Mouse (Mus musculus) bone marrow, adult 2 months (tissue): ENCODE data around the gene Tead4. TPM values are rescaled to one million over a fixed set of nuclear protein-coding genes. Genes with fewer than 3 reads are reported as not detected.

Source experiments
- H3K27ac ChIP-seq: fragments of 200-500 bp; 2 replicates; pipeline ENCODE4 v1.5.1; 2012; ENCODE audit warnings: low read depth, mild to moderate bottlenecking, control low read depth, inconsistent platforms, low read length; ENCODE audit not compliant: control insufficient read depth, poor library complexity, insufficient read depth
- H3K4me1 ChIP-seq: fragments of 200-500 bp; 2 replicates; pipeline ENCODE4 v1.6.1; 2011; ENCODE audit warnings: low read length; ENCODE audit not compliant: control insufficient read depth, insufficient read depth
- H3K4me3 ChIP-seq: fragments of 200-500 bp; replicated peaks from 2 replicates; pipeline ENCODE3; 2011; ENCODE audit warnings: mild to moderate bottlenecking, low read depth, low read length, control low read depth; ENCODE audit not compliant: control insufficient read depth
- CTCF ChIP-seq: fragments of 200-500 bp; IDR thresholded peaks from 2 replicates; pipeline ENCODE4 v1.5.1; 2011; ENCODE audit warnings: low read length, control low read depth; ENCODE audit not compliant: control insufficient read depth, insufficient read depth
- POLR2A ChIP-seq: fragments of 200-500 bp; IDR thresholded peaks from 2 replicates; pipeline ENCODE4 v1.6.1; 2011; ENCODE audit warnings: low read depth, mild to moderate bottlenecking, control low read depth, low read length, borderline replicate concordance; ENCODE audit not compliant: control insufficient read depth
- WGBS: fragments of 180-500 bp; shearing (Covaris S2); methylation state at CpG from one replicate; pipeline ENCODE4 v1.1.7; 2018; 5-methylcytosine and 5-hydroxymethylcytosine counted together
- polyA plus RNA-seq: library from polyadenylated mRNA; stranded (reverse); fragments of >200 nt; gene quantifications from 2 replicates; pipeline ENCODE4 v1.2.4, GENCODE M21; 2011; ENCODE audit warnings: low replicate concordance; ENCODE audit not compliant: missing spikeins, insufficient read depth, insufficient read length

Gene Tead4
- polyA plus RNA-seq, result 0.65 TPM in 1 of 2 replicates, not detected in the other

DNA sequence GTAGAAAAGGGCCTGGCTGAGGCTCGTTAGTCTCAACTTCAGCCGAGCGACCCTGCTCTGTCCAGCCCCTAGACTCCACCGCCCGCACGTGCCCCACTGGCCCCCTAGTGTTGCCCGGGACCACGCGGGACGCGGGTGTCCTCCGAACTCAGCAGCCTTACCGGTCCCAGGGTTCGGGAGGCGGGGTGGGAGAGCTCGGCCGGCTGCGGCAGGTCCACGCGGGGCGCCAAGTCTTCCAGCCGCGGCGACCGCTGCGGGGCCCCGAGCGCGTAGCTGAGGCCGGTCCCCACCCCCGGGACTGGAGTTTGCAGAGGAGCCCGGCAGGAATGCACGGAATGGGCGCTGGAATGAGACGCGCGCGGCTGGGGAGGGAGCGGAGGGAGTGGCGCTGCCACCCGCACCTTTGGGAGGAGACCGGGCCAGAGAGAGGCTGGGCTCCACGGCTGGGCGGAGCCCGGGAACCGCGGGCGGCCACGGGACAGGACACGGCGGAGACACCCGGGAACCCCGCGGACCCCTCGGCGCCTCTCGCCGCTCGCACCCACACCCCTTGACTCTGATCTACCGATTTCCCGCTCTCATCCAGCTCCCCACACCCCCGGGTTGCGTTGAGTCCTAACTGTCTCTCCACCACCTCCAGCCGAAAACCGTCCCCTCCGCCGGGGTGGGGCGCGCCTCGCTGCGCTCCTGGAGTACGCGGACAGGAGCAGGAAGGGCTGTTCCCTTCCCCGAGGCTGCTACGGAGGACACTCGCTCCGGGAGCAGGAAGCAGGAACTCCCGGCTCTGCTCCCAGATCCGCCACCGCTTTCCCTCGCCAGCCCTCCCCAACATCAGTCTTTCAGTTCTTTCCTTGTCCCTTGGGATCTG, at the start of gene Tead4:
Tead4 (minus strand) TSS at position 690 of the 868 bp plus-strand sequence.
- H3K4me3 ChIP-seq, result no peak within 1 kb of the TSS
- WGBS, result 1% methylated on average over 80 of the region's 81 CpGs
- H3K27ac ChIP-seq, result no peak within 1 kb of the TSS; the same call in 1 of the 2 replicates
- H3K4me1 ChIP-seq, result no peaks in the 10 kb centered on the region
- no peak for TF ChIP-seq CTCF
- no peak for TF ChIP-seq POLR2A

DNA sequence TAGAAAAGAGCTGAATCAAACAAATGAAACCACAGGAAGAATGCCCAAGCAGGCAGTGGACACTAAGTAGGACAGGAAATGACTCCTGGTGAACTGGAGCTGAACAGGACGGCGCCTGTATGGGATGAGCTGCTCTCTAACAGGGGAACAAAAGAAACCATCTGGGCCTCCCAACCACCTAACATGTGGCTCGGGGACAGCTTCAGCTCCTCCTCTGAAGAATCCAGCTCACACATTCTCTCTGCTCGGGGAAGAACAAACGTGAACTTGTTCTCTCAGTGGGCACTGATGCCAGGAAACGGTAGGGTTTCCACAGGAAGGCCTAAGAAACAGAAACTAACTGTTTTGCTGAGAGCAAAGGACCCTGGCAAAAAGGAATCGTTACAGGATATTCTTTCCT, 49.1 kb upstream of the Tead4 start:
- H3K4me3 ChIP-seq, result no peak overlapping the region
- no peaks in the 10 kb centered on the region for H3K4me1 ChIP-seq
- no peak overlapping the region for H3K27ac ChIP-seq
- TF ChIP-seq CTCF (no peak), POLR2A (no peak)
- 16% methylated on average over 7 of the region's 7 CpGs for WGBS

DNA sequence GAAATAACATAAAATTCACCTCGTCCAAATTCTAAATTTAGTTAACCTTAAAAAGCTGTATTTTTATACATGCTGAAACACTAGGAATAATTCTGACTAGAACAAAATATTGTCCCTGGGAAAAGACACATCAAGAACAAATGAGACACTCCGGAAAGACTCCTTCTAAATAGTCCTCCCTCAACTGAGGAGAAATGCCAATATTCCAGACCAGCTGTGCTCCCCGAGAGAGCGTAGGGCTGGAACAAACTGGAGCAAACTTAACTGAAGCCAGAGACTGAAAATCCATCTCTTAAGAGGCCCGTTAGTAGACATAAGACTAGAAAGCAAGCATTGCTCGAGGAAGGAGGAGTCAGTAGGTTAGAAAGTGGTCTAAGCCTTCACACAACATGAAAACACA, 46.2 kb upstream of the Tead4 start:
- Histone ChIP-seq H3K4me1 (no peaks in the 10 kb centered on the region), H3K4me3 (no peak overlapping the region), H3K27ac (no peak overlapping the region)
- 71% methylated on average over 6 of the region's 6 CpGs for WGBS
- no peak for TF ChIP-seq POLR2A
- TF ChIP-seq CTCF, result no peak

DNA sequence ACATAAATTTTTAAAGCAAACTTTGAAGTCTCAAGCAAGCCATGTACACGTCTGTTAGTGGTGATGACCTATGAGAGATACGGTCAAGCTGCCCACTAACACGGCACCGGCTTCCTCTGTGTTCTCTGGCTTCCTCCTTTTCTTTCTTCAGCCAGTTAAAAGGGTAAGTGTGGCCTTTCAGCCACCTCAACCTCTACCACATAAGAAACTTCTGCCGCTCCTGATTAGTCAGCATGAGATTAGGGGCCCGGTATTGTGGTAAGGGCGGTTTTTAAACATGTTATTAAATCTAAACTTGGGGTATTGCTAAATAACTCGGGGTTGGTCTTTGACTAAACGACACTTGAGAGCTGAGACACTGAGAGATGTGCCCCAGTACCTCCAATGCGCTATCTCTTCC, 45.0 kb upstream of the Tead4 start:
- WGBS, result 5% methylated on average over 10 of the region's 10 CpGs
- Histone ChIP-seq H3K4me3 (no peak overlapping the region), H3K27ac (no peak overlapping the region), H3K4me1 (no peaks in the 10 kb centered on the region)
- TF ChIP-seq POLR2A, result no peak
- TF ChIP-seq CTCF, result no peak

DNA sequence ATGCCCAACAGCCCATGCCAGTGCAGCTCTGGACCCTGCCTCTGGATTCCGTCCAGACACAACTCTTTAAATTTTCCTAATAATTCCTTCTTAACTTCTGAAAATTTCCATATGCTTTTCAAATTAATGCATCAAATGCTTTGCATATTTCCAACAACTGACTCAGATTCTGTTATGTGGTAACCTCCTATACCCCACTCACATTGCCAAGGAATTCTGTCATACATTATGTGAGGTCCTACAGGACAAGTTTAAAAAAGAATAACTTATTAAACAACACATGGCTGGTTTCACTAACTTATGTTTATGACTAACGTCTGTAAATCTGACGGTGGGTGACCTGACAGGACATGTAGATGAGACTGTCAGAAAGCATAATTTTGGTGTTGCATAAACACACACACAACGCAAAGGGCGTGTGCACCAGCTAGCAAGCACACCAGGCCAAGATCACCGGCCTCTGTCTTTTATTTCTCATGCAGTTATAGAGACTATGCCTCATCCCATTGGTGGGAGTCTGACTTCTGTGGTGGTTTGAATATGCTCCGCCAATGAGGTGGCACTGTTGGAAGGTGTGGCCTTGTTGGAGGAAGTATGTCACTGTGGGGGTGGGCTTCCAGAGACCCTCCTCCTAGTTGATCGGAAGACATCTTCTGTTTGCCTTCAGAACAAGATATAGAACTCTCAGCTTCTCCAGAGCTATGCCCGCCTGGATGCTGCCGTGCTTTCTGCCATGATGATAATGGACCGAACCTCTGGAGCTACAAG, 41.5 kb upstream of the Tead4 start:
- 87% methylated on average over 11 of the region's 11 CpGs for WGBS

DNA sequence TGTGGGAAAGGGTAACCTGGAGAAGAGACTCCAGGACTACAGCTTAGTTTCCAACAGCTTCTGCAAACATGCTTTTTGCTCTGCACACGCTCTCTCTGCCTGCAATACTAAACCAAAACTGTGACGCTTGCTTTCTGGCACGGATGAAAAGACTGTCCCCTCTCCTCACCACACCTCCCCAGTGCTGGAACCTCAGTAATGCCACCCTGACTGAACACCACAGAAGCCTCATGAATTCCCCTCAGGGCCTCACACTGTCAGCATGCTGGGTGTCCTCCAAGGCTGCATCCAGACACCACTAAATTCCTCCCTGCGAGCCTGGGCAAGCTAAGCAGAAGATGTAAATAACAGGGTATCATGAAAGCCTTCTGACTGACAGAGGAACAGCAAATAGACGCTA, 38.3 kb upstream of the Tead4 start:
- WGBS, result 66% methylated on average over 5 of the region's 5 CpGs
- TF ChIP-seq CTCF, result no peak
- TF ChIP-seq POLR2A, result no peak
- Histone ChIP-seq H3K27ac (no peak overlapping the region), H3K4me1 (no peaks in the 10 kb centered on the region), H3K4me3 (no peak overlapping the region)

More for the DNA sequence above, 41.5 kb upstream of the Tead4 start:
- no peak overlapping the region for H3K4me3 ChIP-seq
- no peak overlapping the region for H3K27ac ChIP-seq
- TF ChIP-seq CTCF (no peak), POLR2A (no peak)
- no peaks in the 10 kb centered on the region for H3K4me1 ChIP-seq

DNA sequence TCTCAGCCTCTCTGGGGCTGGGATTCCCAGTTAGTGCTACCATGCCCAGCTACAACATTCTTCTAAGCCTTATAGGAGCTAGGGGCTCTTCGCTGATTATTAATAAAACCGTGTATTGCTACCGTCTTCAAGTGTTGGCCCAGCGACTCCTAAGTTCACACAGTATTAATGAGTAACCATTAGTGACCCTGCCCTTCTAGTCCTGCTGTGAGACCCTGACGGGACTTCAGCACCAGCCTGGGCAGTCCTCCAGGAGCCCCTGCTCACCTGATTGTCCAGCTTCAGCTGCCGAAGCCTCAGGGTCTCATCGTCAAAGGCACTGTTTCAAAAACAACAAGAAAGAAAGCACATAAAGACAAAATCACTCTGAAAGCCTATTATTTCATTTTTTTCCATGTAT, 36.8 kb upstream of the Tead4 start:
- Histone ChIP-seq H3K27ac (no peak overlapping the region), H3K4me3 (no peak overlapping the region), H3K4me1 (no peaks in the 10 kb centered on the region)
- TF ChIP-seq POLR2A (no peak), CTCF (no peak)
- 86% methylated on average over 7 of the region's 7 CpGs for WGBS
